10 mouse cellular contexts compared by ENCODE assay signal in genomic region chr17:25880196-25880910, GRCm38 (mm10). TPM values are rescaled to one million over a fixed set of nuclear protein-coding genes. Genes with fewer than 3 reads are reported as not detected.
DNase-seq lines count a peak whose midpoint lies in the region; ATAC-seq lines count a peak whose summit lies in the region.
"Had no signal": no experiment of that assay in that cellular context is flagged by ENCODE, and none has a peak within 500 bp of the region (broad histone marks: within the 10 kb centered on the region; RNA-seq: fewer than 3 reads in every experiment).

Gene Wfikkn1 (minus strand): TSS chr17:25880858.

- H3K4me1 ChIP-seq in hindbrain, embryonic 13.5 days (replicated peaks), result peaks cover 41% of the 10 kb centered on the region
- H3K4me1 ChIP-seq in midbrain, embryonic 13.5 days (replicated peaks), result peaks cover 44% of the 10 kb centered on the region

- peak within 1 kb of the TSS; percentile 46 for H3K27ac ChIP-seq in hindbrain, embryonic 13.5 days
- peak within 1 kb of the TSS; percentile 74 for H3K27ac ChIP-seq in midbrain, embryonic 13.5 days
- H3K27ac ChIP-seq: neural tube, embryonic 12.5 days; stomach, embryonic 15.5 days had no signal

- H3K4me3 ChIP-seq in hindbrain, embryonic 13.5 days, result no peak within 1 kb of the TSS
- no peak within 1 kb of the TSS for H3K4me3 ChIP-seq in midbrain, embryonic 13.5 days (replicated peaks)
- H3K4me3 ChIP-seq: neural tube, embryonic 12.5 days; stomach, embryonic 15.5 days had no signal

- H3K4me2 ChIP-seq in hindbrain, embryonic 13.5 days, result no peak within 1 kb of the TSS
- H3K4me2 ChIP-seq in midbrain, embryonic 13.5 days (replicated peaks), result no peak within 1 kb of the TSS
- H3K4me2 ChIP-seq: neural tube, embryonic 12.5 days; stomach, embryonic 15.5 days had no signal

- WGBS in hindbrain, embryonic 13.5 days, result 22% methylated on average over 5 of the region's 5 CpGs
- 20% methylated on average over 5 of the region's 5 CpGs for WGBS in midbrain, embryonic 13.5 days

- H3K9me3 ChIP-seq in hindbrain, embryonic 13.5 days, result no peaks in the 10 kb centered on the region
- H3K9me3 ChIP-seq in midbrain, embryonic 13.5 days, result no peaks in the 10 kb centered on the region
- H3K9me3 ChIP-seq: neural tube, embryonic 12.5 days; stomach, embryonic 15.5 days had no signal

- ATAC-seq in hindbrain, embryonic 13.5 days (ENCODE audit: low FRiP score), result no peak
- no peak for ATAC-seq in midbrain, embryonic 13.5 days
- ATAC-seq in megakaryocyte, adult 5-6 weeks (ENCODE audit: poor library complexity, severe bottlenecking), result no peak

- H3K36me3 ChIP-seq in hindbrain, embryonic 13.5 days, result peaks cover 54% of the 10 kb centered on the region
- H3K36me3 ChIP-seq in midbrain, embryonic 13.5 days, result peaks cover 60% of the 10 kb centered on the region

- DNase-seq in heart, adult 11 months, result peak; percentile 91
- DNase-seq in heart, adult 9 months (ENCODE audit: low spot score in 2 of 2), result no peak
- peak; percentile 51 for DNase-seq in adipocyte (ENCODE audit: low spot score)
- no peak for DNase-seq in ovary, postnatal 36 days (ENCODE audit: low spot score)
- DNase-seq in gastrocnemius, adult 8-10 months (ENCODE audit: low spot score in 2 of 2), result no peak

- H3K27me3 ChIP-seq in hindbrain, embryonic 13.5 days, result no peaks in the 10 kb centered on the region
- H3K27me3 ChIP-seq in midbrain, embryonic 13.5 days, result no peaks in the 10 kb centered on the region
- H3K27me3 ChIP-seq: neural tube, embryonic 12.5 days; stomach, embryonic 15.5 days had no signal

- H3K9ac ChIP-seq in hindbrain, embryonic 13.5 days, result 0 out of 2 replicates have a peak within 1 kb of the TSS, but pooled peaks have one; percentile 0
- H3K9ac ChIP-seq in midbrain, embryonic 13.5 days (replicated peaks), result peak within 1 kb of the TSS; percentile 33; the same call in 1 of the 2 replicates
- H3K9ac ChIP-seq: neural tube, embryonic 12.5 days; stomach, embryonic 15.5 days had no signal

RNA-seq across cellular contexts. Expression of gene Wfikkn1, which starts in this region (rescaled TPM):
- polyA plus RNA-seq in hindbrain, embryonic 13.5 days (2015; fragmentation: Nextera tagmentation; extraction: Ambion mirVana), result 0.45 and 0.63 TPM in 2 replicates
- 0.61 and 0.70 TPM in 2 replicates for polyA plus RNA-seq in midbrain, embryonic 13.5 days (2015; fragmentation: Nextera tagmentation; extraction: Ambion mirVana)
- 1.0 and 1.6 TPM in 2 replicates for total RNA-seq in megakaryocyte, adult 5-6 weeks (2015)
- 0.04 and 0.15 TPM in 2 replicates for total RNA-seq in megakaryocyte, adult 5-6 weeks (2017)
- total RNA-seq in gastrocnemius, adult 8-10 months (2022), result under 1 TPM; 0.15 to 0.62 (median 0.38) TPM

Comparison
In these comparisons a context has a peak if more than half of its experiments do, and no peak if none do; other contexts are left out.
1. DNase-seq: peak in heart, adult 11 months (single experiment) and adipocyte (single experiment); none in heart, adult 9 months (0 of 2), ovary, postnatal 36 days (single experiment) and gastrocnemius, adult 8-10 months (0 of 2).